Mouse (Mus musculus) thymus, postnatal 0 days (tissue): Measurements from ENCODE around the gene Pirt. TPM values are rescaled to one million over a fixed set of nuclear protein-coding genes. Genes with fewer than 3 reads are reported as not detected.

Source experiments
- DNase-seq: peaks from one replicate; pipeline ENCODE4 v3.0.0-alpha.2; 2015; ENCODE audit warnings: low spot score
- polyA plus RNA-seq: library from polyadenylated mRNA; unstranded; fragments of >200 nt; fragmentation: Nextera tagmentation; extraction: Ambion mirVana; gene quantifications from 2 replicates; pipeline ENCODE4 v1.2.1, GENCODE M21; 2015

Pirt gene
- polyA plus RNA-seq = not detected in 2 replicates

DNA sequence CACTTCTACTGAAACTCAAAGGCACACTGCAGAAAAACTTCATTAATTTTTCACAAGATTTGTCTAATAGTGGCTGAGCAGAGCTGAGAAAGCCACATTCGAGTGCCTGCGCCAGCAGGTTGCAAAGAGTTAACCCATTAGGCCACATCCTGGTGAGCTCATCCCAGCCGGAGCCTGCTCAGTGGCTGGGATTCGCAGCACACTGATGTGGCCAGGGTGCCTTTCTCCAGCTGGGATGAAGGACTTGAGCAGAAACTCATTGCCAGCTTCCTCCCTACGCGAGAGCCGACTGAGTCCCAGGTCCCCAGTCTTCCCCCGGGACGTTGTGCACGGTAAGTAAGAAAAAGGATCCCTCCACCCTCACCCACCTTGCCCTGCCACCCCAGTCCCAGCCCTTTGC is at the start of gene Pirt:
TSS of gene Pirt (plus strand) at position 171 of the 400 bp plus-strand sequence.
- no peak for DNase-seq

DNA sequence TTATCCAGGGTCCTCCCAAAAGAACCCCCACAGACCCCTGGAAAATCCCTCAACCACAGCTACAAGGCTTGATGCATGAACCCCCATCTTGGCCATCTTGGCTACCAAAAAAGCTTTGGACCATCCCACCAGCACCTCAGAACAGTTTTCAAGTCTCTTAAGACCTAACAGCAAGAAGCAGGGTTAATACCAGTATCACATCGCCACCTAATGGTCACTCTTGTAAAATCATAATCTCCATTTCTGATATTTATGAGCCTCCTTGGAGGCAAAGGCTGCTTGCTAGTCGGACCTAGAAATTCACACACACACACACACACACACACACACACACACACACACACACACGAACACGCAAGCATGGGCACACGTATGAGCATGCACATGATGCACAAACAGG is 40.1 kb upstream of the Pirt start:
- DNase-seq = no peak

DNA sequence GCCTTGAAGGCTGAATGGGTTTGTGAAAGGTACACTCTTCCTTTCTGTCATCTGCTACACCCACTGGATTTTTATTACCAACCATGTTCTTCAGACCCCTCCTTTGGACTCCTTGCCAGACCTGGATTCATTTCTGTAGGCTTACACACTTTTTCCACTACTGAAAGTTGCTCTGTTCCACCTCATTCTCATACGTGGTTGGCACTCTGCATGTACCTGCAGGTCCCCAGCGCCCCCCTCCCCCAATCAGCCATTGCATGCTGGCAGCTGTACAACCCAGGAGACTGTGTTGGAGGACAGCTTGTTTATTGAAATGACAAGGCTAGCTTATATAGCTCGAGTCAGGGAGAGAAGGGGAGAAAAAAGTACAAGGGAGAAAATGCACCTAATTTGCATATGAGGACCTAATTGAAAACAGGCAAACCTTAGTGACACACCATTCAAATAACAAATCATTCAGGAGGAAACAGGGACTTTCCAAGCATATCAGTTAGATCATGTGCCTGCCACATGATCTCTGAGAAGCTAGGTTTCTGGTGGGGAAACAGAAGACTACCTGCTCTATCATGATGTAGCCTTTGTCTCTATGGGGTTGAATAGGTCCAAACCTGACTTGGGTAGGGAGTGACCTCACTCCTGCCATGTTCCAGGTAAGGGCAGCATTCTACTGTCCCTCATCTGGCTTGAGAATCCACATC is 38.9 kb upstream of the Pirt start:
- no peak for DNase-seq

GRCm38 (mm10) chr11:66881291-66881690 is 30.5 kb upstream of the Pirt start:
- no peak for DNase-seq

DNA sequence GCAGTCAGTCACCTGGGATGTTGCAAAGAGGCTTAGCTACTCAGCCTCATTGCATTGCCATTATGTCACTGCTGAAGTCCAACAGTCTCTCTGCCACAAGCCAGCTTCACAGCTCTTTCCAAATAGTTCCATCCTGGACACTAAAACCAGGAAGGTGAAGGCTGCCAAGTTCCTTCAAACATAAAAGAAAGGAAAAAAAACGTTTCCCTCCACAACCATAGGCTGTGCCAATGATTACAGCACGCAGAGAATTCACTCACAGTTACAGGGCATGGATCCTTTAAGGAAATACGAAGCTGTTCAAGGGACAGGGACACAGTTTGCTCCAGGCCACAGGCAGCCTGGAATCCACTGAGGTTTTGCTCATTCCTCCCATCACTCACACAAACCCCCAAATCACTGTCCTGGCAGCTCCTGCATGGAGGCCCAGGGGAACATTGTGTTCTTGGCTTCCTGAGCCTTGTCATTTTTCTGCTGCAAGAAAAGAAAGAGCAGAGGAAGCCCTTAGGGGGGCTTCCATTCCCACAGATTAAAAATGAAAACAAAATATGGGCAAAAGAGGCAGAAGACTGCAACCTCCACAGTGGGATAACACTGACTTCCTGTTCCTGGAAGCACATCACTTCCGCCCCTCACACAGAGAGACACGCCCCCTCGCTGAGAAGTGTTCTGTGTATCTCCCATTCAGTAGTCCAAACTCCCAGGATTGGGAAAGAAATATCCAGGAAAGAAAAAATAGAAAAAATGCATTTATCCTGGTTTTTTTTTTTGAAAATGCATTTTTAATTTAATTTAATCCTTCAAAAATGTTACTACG is 29.3 kb upstream of the Pirt start:
- no peak for DNase-seq

DNA sequence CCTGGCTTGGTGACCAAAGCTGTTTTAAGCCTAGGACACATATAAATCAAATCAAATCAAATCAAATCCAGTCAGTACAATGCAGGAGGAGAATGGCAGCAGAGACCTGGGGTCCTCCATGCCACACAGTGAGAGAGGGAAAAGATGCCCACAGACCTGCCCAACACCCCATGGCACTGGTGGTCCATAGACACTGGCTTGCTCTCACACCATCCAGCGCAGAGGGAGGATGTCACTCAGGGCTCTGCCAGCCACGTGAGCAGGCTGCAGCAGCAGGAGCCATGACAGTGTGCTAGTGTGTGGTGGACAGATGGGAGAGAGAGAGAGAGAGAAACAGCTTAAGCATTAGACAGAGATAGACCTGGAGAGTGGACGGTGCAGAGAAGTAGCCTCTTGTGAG is 19.2 kb upstream of the Pirt start:
- DNase-seq = no peak

GRCm38 (mm10) chr11:66898747-66899146 is 13.0 kb upstream of the Pirt start:
- DNase-seq = no peak

- DNase-seq = peak; percentile 22
These were observed 12.4 kb upstream of the Pirt start for GRCm38 (mm10) chr11:66899426-66899825.

DNA sequence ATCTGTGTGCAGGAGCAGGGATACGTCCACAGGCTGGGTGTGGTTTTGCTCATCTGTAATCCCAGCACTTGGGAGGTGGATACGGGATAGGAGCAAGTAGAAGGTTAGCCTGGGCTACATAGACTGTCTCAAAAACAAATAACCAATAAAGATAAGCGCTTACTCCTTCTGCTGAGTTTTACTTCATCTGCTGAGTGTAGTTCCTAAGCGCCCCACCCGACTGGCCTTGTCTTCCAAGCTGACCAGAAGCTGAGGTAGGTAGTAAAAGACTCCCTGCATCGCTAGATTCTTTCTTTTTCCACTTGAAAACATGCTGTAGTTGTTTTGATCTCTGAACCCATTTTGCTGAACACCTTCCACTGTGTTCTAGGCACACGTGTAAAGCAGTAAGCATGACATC is 9.0 kb upstream of the Pirt start:
- no peak for DNase-seq

GRCm38 (mm10) chr11:66905617-66906384 is 6.0 kb upstream of the Pirt start:
- DNase-seq = peak; percentile 58

DNA sequence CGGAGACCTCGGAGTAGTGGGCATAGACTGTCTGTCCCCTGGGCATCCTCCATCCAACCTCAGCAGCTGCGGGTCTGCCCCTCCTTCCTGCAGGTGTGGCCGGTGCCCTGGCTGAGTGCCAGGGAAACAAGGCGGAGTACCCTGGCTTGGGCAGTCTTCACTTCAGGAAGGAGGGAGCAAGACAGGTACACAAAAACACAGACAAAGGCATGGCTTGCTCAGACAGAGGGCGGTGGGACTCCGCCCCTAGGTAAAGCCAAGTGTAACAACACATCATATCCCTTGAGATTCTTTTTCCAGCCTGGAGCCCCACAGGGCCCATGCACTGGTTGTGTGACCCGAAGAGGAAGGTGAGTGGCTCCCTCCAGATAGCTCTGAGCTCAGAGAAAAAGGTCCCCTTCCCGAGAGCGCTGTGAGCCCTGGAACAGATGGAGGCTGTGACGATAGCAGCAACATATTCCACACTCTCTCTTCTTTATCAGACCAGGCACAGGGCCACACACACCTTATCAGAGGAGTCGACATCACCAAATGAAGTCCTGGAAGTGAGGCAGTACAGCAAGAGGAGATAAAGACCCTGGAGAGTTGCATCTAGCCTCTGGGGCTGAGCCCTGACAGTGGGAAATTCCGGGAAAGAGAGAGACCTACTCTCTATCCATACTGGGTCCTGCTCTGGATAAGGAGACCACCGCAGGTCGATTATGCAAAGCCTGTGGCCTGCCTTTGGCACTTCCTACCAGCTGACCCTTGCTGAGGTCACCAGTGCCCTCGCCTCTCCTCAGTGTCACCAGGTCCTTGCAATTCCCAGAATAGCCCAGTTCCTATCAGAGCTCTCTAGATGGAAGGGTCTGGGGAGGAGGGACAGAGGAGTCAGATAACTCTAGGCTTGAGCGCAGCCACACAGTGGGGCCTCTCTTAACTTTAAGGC is 1.0 kb downstream of the Pirt start:
- DNase-seq = no peak

DNA sequence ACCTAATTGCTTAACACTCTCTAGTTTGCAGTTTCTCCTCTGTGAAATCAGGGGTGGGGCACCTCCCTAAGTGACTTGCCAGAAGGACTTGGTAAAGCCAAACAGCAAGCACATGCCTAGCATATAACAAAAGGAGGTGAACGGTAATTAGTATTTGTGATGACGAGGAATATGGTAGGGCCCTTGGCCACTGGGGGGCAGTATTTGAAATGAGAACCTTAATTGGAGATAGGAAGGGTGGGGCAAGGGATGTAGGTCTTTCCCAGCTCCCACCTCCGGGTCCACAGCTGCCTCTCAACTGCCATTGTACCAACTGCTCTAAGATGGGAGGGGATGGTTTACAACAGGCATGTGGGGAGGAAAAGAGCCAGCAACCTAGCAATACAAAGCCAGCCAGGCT is 2.5 kb downstream of the Pirt start:
- no peak for DNase-seq

- DNase-seq = no peak
These were observed 8.2 kb downstream of the Pirt start for GRCm38 (mm10) chr11:66920012-66920411.

GRCm38 (mm10) chr11:66924095-66924823 is 12.5 kb downstream of the Pirt start:
- no peak for DNase-seq

DNA sequence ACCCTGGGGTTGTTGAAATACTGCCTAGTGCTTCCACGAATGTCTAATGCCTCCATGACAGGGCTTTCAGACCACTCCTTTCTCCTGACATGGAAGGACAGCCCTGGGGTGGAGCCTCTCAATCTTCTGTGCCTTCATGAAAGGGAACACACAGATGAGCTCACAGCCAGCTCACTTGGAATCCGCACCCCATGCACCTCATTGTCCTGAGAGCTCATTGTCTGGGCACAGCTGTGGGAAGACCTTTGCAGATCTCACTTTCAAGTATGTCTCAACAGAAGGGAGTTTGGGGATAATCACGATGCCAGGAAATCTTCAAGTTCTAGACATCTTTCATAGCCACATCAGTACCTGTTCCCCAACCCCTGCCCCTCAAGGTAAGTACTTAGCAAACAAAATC is 16.5 kb downstream of the Pirt start:
- no peak for DNase-seq

DNA sequence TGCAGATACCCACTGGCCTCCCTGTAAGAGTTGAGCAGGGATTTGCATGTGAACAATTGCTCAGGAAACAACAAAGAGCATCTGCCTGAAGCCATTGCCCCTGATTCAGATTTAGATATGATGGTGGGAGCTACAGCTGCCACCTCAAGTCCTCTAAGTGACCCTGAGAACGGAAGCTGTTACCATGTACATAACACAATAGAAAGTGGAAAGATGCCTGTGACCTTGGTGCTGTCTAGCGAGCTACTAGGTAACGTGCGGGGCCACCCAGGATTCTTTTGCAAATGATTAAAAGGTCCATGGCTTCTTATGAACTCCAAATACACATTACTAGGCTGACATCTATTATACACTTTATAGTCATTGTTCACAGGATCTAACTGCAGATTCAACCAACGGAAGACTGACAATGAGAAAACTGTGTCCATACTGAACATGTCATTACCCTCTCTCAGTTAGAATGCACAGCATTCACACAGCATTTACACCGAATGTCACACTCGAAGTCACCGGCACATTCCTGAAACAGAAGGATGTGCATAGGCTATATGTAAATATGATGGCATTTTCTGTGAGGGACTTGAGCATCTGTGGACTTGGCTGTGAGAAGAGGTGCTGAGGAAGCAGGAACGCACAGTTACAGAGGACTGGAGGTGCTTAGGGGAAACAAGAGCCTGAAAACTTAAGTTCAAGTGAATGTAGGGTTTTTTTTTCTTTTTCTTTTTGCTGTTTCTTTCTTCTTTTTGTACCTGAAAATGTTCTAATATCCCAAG is 21.2 kb downstream of the Pirt start:
- DNase-seq = no peak

GRCm38 (mm10) chr11:66934428-66935173 is 22.8 kb downstream of the Pirt start:
- no peak for DNase-seq

DNA sequence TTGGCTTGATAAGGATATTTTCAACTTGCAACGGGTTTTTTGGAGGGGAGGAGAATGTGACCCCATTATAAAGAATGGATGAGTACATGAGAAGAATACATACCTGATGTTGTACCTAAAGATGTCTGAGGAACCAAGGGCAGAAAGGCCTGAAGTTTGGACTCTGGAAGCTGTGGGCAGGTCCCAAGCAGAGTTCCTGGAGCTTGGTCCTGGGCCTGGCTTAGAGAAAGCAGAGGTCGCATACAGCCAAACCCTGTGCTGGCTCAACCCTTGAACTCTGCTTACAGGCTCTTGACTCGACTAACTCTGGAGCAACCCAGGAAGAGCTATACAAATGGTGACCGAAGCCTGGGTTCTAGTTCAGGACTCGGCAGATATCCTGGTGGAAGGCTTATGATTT is 30.2 kb downstream of the Pirt start:
- DNase-seq = no peak
